Mouse (Mus musculus) neural tube, embryonic 15.5 days (tissue): ENCODE data around the gene Gpx4. TPM values are rescaled to one million over a fixed set of nuclear protein-coding genes. Genes with fewer than 3 reads are reported as not detected.

ENCODE experiments used
- ATAC-seq: fragments of 200-750 bp; cut with Nextera tagmentation; 2 replicates; pipeline ENCODE4 v1.8.0; 2017; ENCODE audit warnings: mild to moderate bottlenecking, moderate TSS enrichment, moderate library complexity; ENCODE audit not compliant: low FRiP score
- H3K27ac ChIP-seq: fragments of 300-500 bp; sonication (generic); replicated peaks from 2 replicates; pipeline ENCODE4 v1.5.1; 2015; ENCODE audit warnings: mild to moderate bottlenecking, inconsistent platforms
- H3K27me3 ChIP-seq: fragments of 300-500 bp; sonication (generic); replicated peaks from 2 replicates; pipeline ENCODE4 v1.6.1; 2015; ENCODE audit warnings: inconsistent platforms
- H3K36me3 ChIP-seq: fragments of 300-500 bp; sonication (generic); 2 replicates; pipeline ENCODE4 v1.6.1; 2015; ENCODE audit warnings: inconsistent platforms
- H3K4me1 ChIP-seq: fragments of 300-500 bp; sonication (generic); 2 replicates; pipeline ENCODE4 v1.6.1; 2015; ENCODE audit warnings: inconsistent platforms
- H3K4me2 ChIP-seq: fragments of 300-500 bp; sonication (generic); 2 replicates; pipeline ENCODE4 v1.6.1; 2015; ENCODE audit warnings: inconsistent platforms, mild to moderate bottlenecking, moderate library complexity
- H3K4me3 ChIP-seq: fragments of 300-500 bp; sonication (generic); replicated peaks from 2 replicates; pipeline ENCODE4 v1.5.1; 2015; ENCODE audit warnings: mild to moderate bottlenecking, inconsistent platforms
- H3K9ac ChIP-seq: fragments of 300-500 bp; sonication (generic); replicated peaks from 2 replicates; pipeline ENCODE4 v1.6.1; 2015; ENCODE audit warnings: mild to moderate bottlenecking, inconsistent platforms
- H3K9me3 ChIP-seq: fragments of 300-500 bp; sonication (generic); replicated peaks from 2 replicates; pipeline ENCODE4 v1.6.1; 2016; ENCODE audit warnings: inconsistent platforms
- WGBS: fragments of 180-500 bp; shearing (Covaris S2); methylation state at CpG from one replicate; pipeline ENCODE4 v1.1.7; 2015; ENCODE audit warnings: mixed read lengths; 5-methylcytosine and 5-hydroxymethylcytosine counted together
- polyA plus RNA-seq: library from polyadenylated mRNA; unstranded; fragments of >200 nt; fragmentation: Nextera tagmentation; extraction: Ambion mirVana; gene quantifications from 2 replicates; pipeline ENCODE4 v1.2.1, GENCODE M21; 2015

Gpx4 gene
- polyA plus RNA-seq, 1 experiment from 2014 or later = 600 TPM

DNA sequence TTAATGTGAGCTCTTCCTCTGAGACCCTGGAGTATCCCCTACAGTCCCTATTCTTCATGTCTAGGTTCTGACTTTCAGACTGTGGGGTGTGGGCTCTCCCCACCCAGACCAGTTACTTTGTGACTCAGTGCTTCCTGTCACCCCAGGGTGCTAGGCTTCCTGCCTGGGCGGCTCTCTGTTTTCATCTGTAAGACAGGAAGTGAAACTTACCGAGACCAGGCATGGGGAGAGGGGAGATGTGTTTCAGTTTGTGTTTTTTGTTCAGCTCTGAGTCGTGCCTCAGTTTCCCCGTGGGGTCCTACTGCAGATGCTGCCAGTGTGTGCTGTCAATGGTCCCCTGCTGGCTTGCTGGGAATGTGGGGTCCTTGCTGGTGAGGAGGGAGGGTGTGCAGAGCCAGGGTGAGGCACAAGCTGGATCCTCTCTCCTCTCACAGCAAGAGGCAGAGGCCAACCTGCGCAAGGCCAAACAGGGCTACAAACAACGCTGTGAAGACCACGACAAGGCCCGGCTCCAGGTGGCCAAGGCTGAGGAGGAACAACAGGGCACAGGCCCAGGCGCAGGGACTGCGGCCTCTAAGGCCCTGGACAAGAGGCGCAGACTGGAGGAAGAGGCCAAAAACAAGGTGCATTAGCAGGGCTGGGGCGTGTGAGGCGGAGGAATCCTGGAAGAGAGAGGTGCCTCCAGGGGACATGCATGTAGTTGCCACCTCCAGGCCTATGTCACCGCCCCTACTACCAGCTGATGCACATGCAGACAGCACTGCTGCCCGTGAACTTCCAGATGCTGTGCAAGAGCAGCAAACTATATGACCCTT lies 22.5 kb upstream of the Gpx4 start:
- 82% methylated on average over 15 of the region's 15 CpGs for WGBS
- Histone ChIP-seq H3K27me3 (peaks cover 16% of the 10 kb centered on the region), H3K36me3 (no peaks in the 10 kb centered on the region), H3K4me3 (no peak overlapping the region), H3K9me3 (no peaks in the 10 kb centered on the region), H3K27ac (no peak overlapping the region), H3K4me1 (no peaks in the 10 kb centered on the region), H3K4me2 (no peak overlapping the region), H3K9ac (no peak overlapping the region; the same call in 1 of the 2 replicates)
- no peak for ATAC-seq

DNA sequence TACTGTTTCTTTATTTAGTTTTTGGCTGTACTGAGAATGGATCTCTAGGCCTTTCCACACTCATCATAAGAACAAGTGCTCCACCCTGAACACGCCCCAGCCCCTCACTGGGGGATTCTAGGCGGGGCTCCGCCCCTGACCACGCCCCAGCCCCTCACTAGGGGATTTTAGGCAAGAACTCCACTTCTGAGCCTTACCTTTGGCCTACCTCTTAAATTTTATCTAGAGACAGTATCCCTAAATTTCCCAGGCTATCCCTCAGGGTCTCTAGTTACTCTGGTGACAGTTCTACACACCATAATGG lies 22.0 kb upstream of the Gpx4 start:
- Histone ChIP-seq H3K36me3 (no peaks in the 10 kb centered on the region), H3K4me1 (no peaks in the 10 kb centered on the region), H3K9ac (no peak overlapping the region), H3K9me3 (no peaks in the 10 kb centered on the region), H3K27ac (no peak overlapping the region), H3K4me2 (no peak overlapping the region), H3K4me3 (no peak overlapping the region), H3K27me3 (peaks cover 11% of the 10 kb centered on the region)
- ATAC-seq = no peak
- WGBS = 62% methylated on average over 4 of the region's 4 CpGs

DNA sequence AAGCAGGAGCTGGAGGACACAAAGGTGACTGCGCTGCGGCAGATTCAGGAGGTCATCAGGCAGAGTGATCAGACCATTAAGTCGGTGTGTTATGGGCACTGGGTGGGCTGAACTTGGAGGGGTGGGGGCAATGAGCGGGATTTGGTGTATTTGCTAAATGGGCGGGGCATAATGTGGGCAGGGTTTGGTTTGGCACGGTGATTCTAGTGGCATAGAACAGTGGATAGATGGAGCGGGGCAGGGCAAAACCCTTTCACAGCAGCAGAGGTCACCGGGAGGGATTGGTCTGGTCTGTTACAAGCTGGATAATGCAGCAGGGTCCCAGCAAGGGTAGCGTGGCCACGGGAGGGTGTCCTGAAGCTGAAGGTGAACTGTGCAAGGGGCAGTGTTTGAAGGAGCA lies 21.5 kb upstream of the Gpx4 start:
- peaks cover 6% of the 10 kb centered on the region for H3K27me3 ChIP-seq
- no peaks in the 10 kb centered on the region for H3K9me3 ChIP-seq
- no peak overlapping the region for H3K9ac ChIP-seq
- no peak overlapping the region for H3K4me2 ChIP-seq
- 75% methylated on average over 10 of the region's 10 CpGs for WGBS
- no peaks in the 10 kb centered on the region for H3K4me1 ChIP-seq
- no peak overlapping the region for H3K27ac ChIP-seq
- H3K36me3 ChIP-seq = no peaks in the 10 kb centered on the region
- no peak overlapping the region for H3K4me3 ChIP-seq
- ATAC-seq = no peak

DNA sequence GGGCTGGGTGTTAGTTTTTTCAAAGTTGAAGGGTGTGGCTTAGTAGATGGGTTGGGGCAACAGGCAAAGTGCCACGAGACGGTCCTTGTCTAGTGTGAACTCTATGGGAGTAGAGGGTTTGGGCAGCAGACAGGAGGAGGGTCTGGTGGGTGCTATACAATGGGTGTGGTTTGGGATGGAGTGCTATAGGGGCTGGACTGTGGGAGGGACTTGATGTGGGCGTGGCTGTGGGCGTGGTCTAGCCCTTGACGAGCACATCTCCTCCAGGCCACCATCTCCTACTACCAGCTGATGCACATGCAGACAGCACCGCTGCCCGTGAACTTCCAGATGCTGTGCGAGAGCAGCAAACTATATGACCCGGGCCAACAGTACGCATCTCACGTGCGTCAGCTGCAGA lies 21.1 kb upstream of the Gpx4 start:
- no peak for ATAC-seq
- 59% methylated on average over 12 of the region's 12 CpGs for WGBS
- H3K4me1 ChIP-seq = no peaks in the 10 kb centered on the region
- H3K27ac ChIP-seq = no peak overlapping the region
- no peak overlapping the region for H3K9ac ChIP-seq
- no peak overlapping the region for H3K4me3 ChIP-seq
- no peak overlapping the region for H3K4me2 ChIP-seq
- no peaks in the 10 kb centered on the region for H3K9me3 ChIP-seq
- H3K27me3 ChIP-seq = peaks cover 4% of the 10 kb centered on the region; the same call in 1 of the 2 replicates
- H3K36me3 ChIP-seq = no peaks in the 10 kb centered on the region

DNA sequence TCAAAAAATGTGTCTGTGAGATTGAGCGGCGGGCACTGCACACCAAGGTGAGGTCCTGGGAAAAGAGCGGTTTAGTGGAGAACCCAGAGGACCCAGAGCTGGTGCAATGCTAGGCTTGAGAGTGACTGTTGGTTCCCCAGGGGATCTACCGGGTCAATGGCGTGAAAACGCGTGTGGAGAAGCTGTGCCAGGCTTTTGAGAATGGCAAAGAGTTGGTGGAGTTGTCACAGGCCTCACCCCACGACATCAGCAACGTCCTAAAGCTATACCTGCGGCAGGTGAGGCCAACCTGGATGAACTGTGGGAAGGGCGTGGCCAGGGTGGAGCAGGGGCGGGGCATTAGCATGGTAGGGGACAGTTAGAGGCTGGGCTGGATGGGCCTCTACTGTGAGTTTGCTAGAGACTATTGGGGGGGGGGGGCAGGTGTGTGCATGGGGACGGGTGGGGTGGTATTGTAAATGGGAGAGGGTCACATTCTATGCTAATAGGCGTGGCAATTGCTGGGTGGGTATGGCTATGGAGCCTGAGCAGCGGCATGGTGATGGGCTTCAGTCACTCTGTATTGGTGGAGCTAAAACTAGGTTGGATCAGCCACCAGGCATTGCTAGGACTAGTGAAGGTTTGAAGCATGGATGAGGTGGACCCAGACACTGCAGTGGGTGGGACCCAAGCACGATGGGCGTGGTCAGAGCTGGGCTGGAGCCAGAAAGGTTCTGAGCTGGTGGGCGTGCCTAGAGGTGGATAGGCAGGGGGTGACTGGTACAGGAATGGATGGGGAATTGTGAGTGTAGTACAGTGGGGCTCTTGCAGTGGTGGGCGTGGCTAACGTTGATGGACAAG lies 19.1 kb upstream of the Gpx4 start:
- 0 out of 2 replicates have a peak, but pooled peaks cover 3% of the 10 kb centered on the region for H3K4me1 ChIP-seq
- no peaks in the 10 kb centered on the region for H3K9me3 ChIP-seq
- no peak overlapping the region for H3K27ac ChIP-seq
- no peaks in the 10 kb centered on the region for H3K36me3 ChIP-seq
- WGBS = 70% methylated on average over 20 of the region's 20 CpGs
- H3K4me2 ChIP-seq = no peak overlapping the region
- H3K9ac ChIP-seq = no peak overlapping the region
- no peak for ATAC-seq
- no peak overlapping the region for H3K4me3 ChIP-seq
- H3K27me3 ChIP-seq = no peaks in the 10 kb centered on the region

DNA sequence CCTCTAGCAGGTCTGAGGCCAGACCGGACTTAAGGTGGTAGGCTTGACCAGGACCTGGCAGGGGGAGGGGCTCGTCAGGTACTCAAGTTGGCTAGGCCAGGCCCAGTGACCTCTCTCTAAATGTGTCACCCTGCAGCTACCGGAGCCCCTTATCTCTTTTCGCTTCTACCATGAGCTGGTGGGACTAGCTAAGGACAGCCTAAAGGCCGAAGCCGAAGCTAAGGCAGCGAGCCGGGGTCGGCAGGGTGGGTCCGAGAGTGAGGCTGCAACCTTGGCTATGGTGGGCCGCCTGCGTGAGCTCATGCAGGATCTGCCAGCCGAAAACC lies 18.5 kb upstream of the Gpx4 start:
- Histone ChIP-seq H3K36me3 (no peaks in the 10 kb centered on the region), H3K27me3 (no peaks in the 10 kb centered on the region), H3K4me3 (no peak overlapping the region), H3K9ac (no peak overlapping the region), H3K4me1 (0 out of 2 replicates have a peak, but pooled peaks cover 5% of the 10 kb centered on the region), H3K27ac (no peak overlapping the region), H3K9me3 (no peaks in the 10 kb centered on the region), H3K4me2 (no peak overlapping the region)
- no peak for ATAC-seq
- 96% methylated on average over 13 of the region's 13 CpGs for WGBS

DNA sequence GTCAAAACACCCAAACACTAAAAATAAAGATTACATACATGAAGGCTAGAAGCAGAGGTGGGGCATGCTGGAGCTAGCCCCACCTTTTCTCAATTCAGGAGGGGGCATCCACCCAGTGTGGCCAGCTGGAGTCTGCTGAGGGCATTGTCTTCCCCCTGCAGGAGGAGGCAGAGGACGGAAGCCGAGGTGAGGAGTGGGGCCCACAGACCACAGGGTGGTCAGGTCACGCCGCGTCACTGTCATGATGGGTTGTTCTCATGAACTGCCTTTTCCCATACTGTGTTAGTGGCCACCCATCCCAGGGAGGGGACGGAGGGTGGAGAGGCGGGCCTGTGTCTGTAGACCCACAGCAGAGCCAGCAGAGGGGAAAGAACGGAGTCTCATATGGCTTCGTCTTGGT lies 16.8 kb upstream of the Gpx4 start:
- 80% methylated on average over 9 of the region's 9 CpGs for WGBS
- Histone ChIP-seq H3K9me3 (no peaks in the 10 kb centered on the region), H3K36me3 (peaks cover 5% of the 10 kb centered on the region), H3K4me1 (0 out of 2 replicates have a peak, but pooled peaks cover 5% of the 10 kb centered on the region), H3K4me2 (no peak overlapping the region), H3K9ac (no peak overlapping the region), H3K27ac (no peak overlapping the region), H3K27me3 (no peaks in the 10 kb centered on the region), H3K4me3 (no peak overlapping the region)
- ATAC-seq = no peak

DNA sequence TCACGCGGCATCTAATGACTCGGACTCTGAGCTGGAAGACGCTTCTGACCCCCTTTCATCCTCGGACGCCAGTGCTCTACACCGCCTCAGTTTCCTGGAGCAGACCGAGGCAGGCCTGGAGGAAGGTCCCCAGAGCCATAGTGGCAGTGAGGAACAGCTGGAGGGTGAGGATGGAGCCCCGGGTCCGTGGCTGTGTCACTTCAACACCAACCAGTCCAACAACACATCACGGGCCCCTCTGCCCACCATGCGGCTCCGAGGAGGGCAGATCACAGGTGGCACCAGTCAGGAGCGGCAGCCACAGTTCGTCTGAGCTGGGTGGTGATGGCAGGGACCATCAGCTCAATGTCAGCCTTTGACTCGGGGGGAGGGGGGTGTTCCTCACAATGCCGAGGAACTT lies 16.2 kb upstream of the Gpx4 start:
- peaks cover 11% of the 10 kb centered on the region for H3K36me3 ChIP-seq
- no peak overlapping the region for H3K27ac ChIP-seq
- H3K4me1 ChIP-seq = 0 out of 2 replicates have a peak, but pooled peaks cover 5% of the 10 kb centered on the region
- no peak overlapping the region for H3K4me3 ChIP-seq
- no peak overlapping the region for H3K4me2 ChIP-seq
- H3K27me3 ChIP-seq = no peaks in the 10 kb centered on the region
- 77% methylated on average over 17 of the region's 17 CpGs for WGBS
- no peak for ATAC-seq
- no peaks in the 10 kb centered on the region for H3K9me3 ChIP-seq
- no peak overlapping the region for H3K9ac ChIP-seq

DNA sequence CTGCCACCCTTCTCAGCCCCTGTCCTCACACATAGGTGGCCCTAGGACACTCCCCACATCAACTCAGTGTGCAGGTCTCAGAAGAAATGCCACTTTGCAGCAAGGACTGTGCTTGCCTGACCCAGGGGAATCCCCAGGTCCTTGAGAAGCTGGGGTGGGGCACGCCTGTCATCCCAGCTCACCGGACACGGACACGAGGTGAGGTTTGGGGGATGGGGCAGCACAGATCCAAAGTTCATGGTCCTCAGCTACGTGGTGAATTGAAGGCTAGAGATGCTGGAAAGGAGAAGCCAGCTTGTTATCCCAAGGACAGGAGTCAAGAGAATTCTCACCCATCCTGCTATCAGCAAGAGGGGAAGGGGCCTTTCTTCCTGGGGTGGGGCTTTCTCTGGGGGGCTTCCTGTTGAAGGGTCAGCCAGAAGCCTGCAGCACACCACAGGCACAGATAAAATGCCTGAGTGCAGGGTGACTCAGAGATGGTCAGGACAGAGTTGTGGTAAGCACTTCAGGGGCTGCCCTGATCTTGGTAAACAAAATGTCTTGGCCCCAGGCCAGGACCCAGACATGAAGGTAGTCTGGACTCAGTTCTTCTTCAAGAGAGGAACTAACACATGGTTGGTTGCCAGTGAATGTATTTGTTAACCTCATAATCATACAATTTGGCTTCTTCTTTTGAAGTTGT lies 14.0 kb upstream of the Gpx4 start:
- H3K27ac ChIP-seq = peak overlapping the region; percentile 23; the same call in 1 of the 2 replicates
- H3K36me3 ChIP-seq = peaks cover 31% of the 10 kb centered on the region
- 66% methylated on average over 5 of the region's 5 CpGs for WGBS
- peaks cover 12% of the 10 kb centered on the region for H3K4me1 ChIP-seq
- ATAC-seq = no peak
- H3K9ac ChIP-seq = no peak overlapping the region
- H3K27me3 ChIP-seq = no peaks in the 10 kb centered on the region
- no peak overlapping the region for H3K4me3 ChIP-seq
- H3K4me2 ChIP-seq = no peak overlapping the region
- H3K9me3 ChIP-seq = no peaks in the 10 kb centered on the region

DNA sequence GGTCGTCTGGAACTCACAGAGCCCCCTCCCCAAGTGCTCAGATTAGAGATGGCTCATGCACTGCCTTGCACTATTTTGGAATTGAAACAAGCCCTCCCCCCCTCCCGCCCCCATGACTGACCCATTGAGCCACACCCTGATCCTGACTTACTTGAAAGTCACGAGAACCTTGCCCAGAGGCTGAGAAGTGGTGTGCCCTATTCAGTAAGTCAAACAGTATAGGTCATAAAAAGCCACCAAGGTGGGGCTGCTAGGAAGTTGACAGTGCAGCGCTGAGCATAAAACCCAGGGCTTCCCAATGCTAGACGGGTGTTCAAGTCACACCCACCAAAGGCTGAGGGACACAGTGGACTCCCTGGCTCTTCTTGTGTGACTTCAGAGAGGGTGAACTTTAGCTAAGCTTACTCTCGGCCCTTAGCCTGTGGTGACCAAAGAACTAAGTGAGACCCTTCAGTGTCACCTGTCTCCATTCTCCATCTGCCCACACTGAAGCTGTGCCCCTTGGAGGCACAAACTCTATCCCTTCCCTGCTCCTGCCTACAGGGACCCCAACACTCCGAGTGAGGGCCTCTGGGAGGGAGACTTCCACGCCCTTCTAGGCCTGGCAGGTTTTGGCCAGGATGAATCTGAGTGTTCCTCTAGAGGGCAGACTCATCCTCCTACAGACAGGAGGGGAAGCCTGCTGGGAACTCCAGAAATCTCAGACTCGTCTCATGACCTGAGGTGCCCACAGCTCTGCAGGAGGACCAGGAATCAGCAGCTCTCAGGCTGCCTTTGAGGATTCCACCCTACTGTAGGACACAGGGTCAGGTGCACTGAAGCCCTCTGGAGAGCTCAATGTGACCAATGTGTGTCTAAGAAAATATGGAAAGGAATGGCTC lies 13.2 kb upstream of the Gpx4 start:
- H3K4me3 ChIP-seq = no peak overlapping the region
- no peak for ATAC-seq
- H3K9ac ChIP-seq = no peak overlapping the region
- H3K4me1 ChIP-seq = peaks cover 20% of the 10 kb centered on the region
- no peaks in the 10 kb centered on the region for H3K9me3 ChIP-seq
- no peak overlapping the region for H3K4me2 ChIP-seq
- H3K27ac ChIP-seq = peak overlapping the region; percentile 45; the same call in 1 of the 2 replicates
- 40% methylated on average over 9 of the region's 9 CpGs for WGBS
- peaks cover 34% of the 10 kb centered on the region for H3K36me3 ChIP-seq
- H3K27me3 ChIP-seq = no peaks in the 10 kb centered on the region

DNA sequence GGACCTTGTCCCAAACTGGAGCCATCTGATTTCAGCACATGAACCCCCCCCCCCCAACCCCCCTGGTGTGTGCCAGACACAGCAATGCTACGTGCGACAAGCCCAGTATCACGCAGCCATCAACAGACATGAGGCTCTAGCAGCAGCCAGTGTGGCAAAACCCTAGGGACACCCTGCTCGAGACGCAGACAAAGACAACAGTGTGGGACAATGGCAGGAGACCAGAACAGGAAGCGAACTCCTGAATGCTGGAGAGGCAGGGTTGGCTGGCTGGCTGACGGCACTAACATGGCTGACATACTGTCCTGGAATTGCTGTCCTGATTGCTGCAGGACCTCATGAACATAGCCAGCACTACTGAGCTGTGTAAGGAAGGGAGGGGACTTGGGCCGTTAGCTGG lies 11.8 kb upstream of the Gpx4 start:
- Histone ChIP-seq H3K4me3 (no peak overlapping the region), H3K9me3 (no peaks in the 10 kb centered on the region), H3K4me2 (no peak overlapping the region), H3K27me3 (no peaks in the 10 kb centered on the region), H3K36me3 (peaks cover 34% of the 10 kb centered on the region), H3K27ac (no peak overlapping the region), H3K9ac (0 out of 2 replicates have a peak overlapping the region, but pooled peaks have one; percentile 10), H3K4me1 (peaks cover 28% of the 10 kb centered on the region)
- ATAC-seq = no peak
- WGBS = 73% methylated on average over 8 of the region's 8 CpGs
